Mouse (Mus musculus): Measurements from ENCODE around the gene Olfr789. TPM values are rescaled to one million over a fixed set of nuclear protein-coding genes. Genes with fewer than 3 reads are reported as not detected.

Olfr789 gene
- total RNA-seq (2021): not detected
- long read RNA-seq, experiment 1: 0 reads
- long read RNA-seq, experiment 2: 0 reads

DNA sequence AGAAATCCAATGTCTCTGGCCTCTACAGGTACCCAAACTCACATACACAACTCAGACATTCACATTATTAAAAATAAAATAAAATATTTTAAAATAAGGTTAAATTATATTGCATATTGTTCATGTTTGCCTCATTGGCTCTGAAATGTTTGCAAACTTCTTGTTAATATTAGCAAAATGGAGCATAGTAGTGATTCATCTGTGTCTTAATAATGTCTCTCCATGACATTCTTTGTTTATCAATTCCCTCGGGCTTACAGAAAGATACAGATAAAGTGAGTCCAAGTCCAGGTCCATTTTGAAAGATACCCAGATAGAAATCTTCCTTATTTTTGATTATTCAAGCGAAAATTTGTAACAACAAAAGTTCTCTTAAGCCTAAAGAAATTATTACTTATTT lies at the start of gene Olfr789:
TSS of gene Olfr789 (plus strand) at position 301 of the 400 bp plus-strand sequence.
- no peak for DNase-seq

DNA sequence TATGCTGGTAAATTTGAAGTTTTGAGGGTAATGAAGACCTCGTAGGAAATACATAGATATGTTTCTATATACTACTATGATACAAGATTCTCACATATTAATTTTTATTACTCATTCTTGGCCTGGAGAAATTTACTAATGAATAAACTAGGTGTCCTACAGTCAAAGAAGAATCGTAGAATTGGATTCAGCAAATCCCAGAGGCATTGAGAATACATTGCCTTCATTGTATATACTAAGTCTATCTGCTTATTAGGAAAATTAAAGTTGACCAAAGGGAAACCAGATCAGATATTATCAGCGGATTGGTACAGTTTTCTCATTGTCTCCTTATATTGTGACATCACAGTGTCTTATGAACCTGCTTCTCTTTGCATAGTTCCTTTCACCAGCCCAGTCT lies 23.0 kb upstream of the Olfr789 start, which contains the start of gene Olfr787:
TSS of gene Olfr787 (plus strand) at position 301 of the 400 bp plus-strand sequence.
- DNase-seq: no peak

DNA sequence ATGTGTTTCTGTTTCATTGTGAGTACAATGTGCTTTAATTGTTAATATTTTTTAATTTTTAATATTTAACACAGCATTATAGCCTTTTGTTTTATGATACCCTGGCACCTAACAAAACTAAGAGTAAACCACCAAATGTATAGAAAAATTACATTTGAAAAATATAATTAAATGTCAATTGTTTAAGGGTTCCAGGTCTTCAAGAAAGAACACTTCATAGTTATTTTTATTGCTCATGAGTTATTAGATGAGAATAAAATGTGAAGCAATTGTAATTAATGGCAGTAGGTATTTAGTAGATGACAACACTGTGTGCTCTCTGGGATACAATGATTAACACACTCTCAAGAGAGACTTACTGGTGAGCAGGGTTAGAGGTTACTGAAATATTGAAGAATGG lies 13.9 kb upstream of the Olfr789 start, which contains the start of gene Olfr788:
TSS of gene Olfr788 (plus strand) at position 301 of the 400 bp plus-strand sequence.
- no peak for DNase-seq

DNA sequence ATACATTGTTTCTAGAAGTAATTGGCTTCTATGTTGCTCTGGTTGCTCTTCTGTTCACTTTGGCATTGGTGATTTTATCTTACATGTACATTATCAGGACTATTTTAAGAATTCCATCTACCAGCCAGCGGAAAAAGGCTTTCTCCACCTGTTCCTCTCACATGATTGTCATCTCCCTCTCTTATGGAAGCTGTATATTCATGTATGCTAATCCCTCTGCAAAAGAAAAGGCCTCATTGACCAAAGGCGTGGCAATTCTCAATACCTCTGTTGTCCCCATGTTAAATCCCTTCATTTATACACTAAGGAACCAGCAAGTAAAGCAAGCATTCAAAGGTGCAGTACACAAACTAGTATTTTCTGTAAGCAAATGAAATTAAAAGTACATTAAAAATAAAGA lies 11.3 kb upstream of the Olfr789 start:
- no peak for DNase-seq

DNA sequence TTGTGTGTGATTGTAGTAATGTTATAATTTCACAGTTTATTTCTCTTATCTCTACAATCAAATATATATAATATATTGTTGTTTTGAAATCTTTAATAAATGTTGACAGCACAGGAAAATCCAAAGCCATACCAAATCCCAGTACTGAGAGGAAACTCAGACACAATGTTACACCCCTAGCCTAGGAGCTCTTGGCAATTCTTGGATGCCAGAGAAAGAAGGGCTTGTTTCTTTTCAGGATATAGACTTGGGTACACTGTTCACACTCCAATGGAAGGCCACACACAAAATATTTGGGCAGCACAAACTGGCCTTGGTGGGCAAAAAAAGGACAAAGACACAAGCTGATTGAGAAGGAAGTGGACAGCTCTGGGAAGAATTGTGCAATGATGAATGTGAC lies 10.8 kb upstream of the Olfr789 start:
- no peak for DNase-seq

DNA sequence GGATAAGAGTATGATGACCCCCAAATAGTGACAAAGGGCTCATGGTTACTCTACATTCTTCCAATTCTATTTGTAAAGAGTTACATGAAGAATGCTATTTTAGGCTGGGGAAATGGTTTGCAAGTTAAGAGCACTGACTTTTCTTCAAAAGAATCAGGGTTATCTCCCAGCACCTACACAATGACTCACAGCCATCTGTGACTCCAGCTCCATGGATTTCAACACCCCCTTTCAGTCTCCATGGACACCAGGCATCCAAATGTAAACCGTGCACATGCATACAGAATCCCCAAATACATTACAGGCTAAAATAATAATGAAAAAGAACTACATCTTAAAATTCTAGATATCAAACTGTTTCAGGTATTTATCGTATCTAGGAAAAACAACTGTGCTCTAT lies 5.5 kb downstream of the Olfr789 start:
- no peak for DNase-seq

DNA sequence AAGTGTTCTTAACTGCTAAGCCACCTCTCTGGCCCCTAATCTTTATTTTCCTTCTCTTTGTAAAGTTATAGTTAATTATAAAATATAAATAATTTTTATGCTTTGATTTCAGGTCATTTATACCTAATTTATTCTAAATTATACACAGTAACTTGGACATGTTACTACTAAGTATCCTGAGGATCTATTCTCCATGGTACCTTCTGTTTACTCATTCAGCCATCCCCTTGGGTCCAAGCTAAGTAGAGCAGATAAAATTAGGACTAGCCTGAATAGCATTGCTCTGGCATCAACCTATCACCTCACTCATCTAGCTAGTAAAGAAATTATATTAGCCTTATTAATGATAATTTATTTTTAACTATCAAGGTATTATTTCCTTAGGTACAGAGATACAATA lies 13.6 kb downstream of the Olfr789 start, which contains the start of gene Olfr790:
TSS of gene Olfr790 (plus strand) at position 301 of the 400 bp plus-strand sequence.
- no peak for DNase-seq

DNA sequence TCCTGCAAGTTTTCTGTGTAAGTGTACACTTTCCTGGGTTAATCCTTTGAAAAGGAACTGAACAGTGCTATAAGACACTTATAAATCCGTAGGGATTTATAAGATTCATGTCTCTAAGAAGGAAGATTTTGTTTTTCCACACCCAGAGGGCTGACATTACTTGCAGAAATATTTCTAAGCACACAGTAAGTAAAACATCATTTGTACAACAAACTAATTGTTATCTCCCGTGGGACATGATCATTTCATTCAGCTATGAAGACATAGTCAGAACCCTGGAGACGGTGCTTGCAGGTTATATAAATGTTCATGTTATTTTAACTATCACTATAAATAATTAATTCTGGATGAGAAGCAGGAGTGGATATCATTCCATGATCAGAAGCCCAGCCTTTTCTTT lies 36.9 kb downstream of the Olfr789 start, which contains the start of gene Olfr791:
TSS of gene Olfr791 (plus strand) at position 301 of the 400 bp plus-strand sequence.
- no peak for DNase-seq

DNA sequence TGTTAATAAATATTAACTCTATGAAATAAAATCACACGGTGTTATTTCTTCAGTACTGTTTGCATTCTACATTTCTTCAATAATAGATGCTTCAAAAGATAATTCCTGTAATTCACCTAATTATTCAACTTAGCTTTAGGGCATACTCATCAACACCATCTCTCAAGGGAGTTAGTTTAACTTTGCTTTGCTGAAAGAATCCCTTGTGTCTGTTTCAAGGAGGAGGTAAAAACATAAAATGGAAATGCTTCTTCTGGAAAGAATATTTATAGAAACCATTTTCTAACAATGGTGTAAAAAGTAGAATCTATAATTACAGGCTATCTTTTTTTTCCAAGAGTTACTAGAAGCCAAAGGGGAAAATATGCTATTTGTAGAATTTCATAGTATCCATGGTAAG lies 54.3 kb downstream of the Olfr789 start, which contains the start of gene Olfr792:
TSS of gene Olfr792 (plus strand) at position 301 of the 400 bp plus-strand sequence.
- DNase-seq: no peak

Other genes starting within 250 kb of the Olfr789 start
- not detected for gene Olfr774, start 248.5 kb upstream of the Olfr789 start, total RNA-seq (2021)
- not detected for gene Olfr775, start 236.3 kb upstream of the Olfr789 start, total RNA-seq (2021)
- not detected for gene Olfr776, start 225.6 kb upstream of the Olfr789 start, total RNA-seq (2021)
- not detected for gene Olfr777, start 213.3 kb upstream of the Olfr789 start, total RNA-seq (2021)
- gene Olfr780, start 166.6 kb upstream of the Olfr789 start, total RNA-seq (2021): not detected
- gene Olfr781, start 155.9 kb upstream of the Olfr789 start, total RNA-seq (2021): not detected
- gene Olfr782, start 135.9 kb upstream of the Olfr789 start, total RNA-seq (2021): not detected
- under 1 TPM in 1 of 2 experiments, not detected in 1; 0.09 TPM for gene Olfr784, start 100.7 kb upstream of the Olfr789 start, total RNA-seq (2021)
- gene Olfr785, start 79.3 kb upstream of the Olfr789 start, total RNA-seq (2021): not detected
- gene Olfr786, start 57.4 kb upstream of the Olfr789 start, total RNA-seq (2021): not detected
- gene Olfr787, start 22.9 kb upstream of the Olfr789 start, total RNA-seq (2021): not detected
- gene Olfr788, start 13.8 kb upstream of the Olfr789 start, total RNA-seq (2021): not detected
- not detected for gene Olfr790, start 13.7 kb downstream of the Olfr789 start, total RNA-seq (2021)
- not detected for gene Olfr791, start 37.0 kb downstream of the Olfr789 start, total RNA-seq (2021)
- not detected for gene Olfr792, start 54.4 kb downstream of the Olfr789 start, total RNA-seq (2021)
- gene Olfr794, start 82.9 kb downstream of the Olfr789 start, total RNA-seq (2021): not detected
- gene Olfr796, start 127.8 kb downstream of the Olfr789 start, total RNA-seq (2021): not detected
- not detected for gene Olfr798, start 143.2 kb downstream of the Olfr789 start, total RNA-seq (2021)
- not detected for gene Olfr799, start 152.7 kb downstream of the Olfr789 start, total RNA-seq (2021)
- gene Olfr800, start 172.9 kb downstream of the Olfr789 start, total RNA-seq (2021): not detected
- not detected for gene Olfr801, start 189.1 kb downstream of the Olfr789 start, total RNA-seq (2021)
- gene Olfr802, start 203.4 kb downstream of the Olfr789 start, total RNA-seq (2021): not detected
- not detected for gene Olfr803, start 209.5 kb downstream of the Olfr789 start, total RNA-seq (2021)
- not detected for gene Olfr804, start 218.5 kb downstream of the Olfr789 start, total RNA-seq (2021)
- gene Olfr805, start 244.6 kb downstream of the Olfr789 start, total RNA-seq (2021): not detected